In the genomic region with DNA sequence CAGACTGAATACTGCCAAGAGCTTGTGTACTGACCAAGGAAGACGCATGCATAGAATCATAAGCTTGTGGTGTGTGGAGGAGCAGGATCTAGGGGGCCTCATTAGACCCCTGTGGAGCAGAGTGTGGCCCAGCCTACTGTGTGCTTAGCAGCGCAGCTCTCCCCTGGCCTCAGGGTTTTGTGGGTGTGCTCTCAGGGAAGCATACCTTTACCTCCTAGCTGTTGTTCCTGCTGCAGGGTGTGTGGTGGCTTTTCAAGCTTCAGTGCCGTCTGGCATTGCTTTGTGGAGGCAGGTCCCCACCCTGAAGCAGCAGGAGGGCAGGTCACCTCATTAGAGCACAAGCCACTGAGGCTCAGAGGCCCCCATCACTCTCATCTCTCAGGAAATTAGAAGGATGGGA, we compare ENCODE assay signal across 31 mouse cellular contexts. TPM values are rescaled to one million over a fixed set of nuclear protein-coding genes. Genes with fewer than 3 reads are reported as not detected.
"Had no signal": no experiment of that assay in that cellular context is flagged by ENCODE, and none has a peak within 500 bp of the region (broad histone marks: within the 10 kb centered on the region; RNA-seq: fewer than 3 reads in every experiment).

No protein-coding gene starts in this region.

- ATAC-seq: hindbrain, postnatal 0 days; intestine, embryonic 16.5 days; liver, postnatal 0 days had no signal

- DNase-seq: gastrocnemius, postnatal 14 days; gastrocnemius, postnatal 36 days; heart, adult 11 months; heart, adult 2 months; heart, postnatal 14 days; heart, postnatal 36 days; kidney, adult 11 months; kidney, adult 2 months; kidney, adult 9 months; kidney, postnatal 14 days; kidney, postnatal 36 days; liver; liver, embryonic 13.5 days; liver, postnatal 0 days had no signal

- H3K9ac ChIP-seq: heart, embryonic 13.5 days; heart, embryonic 15.5 days; hindbrain, embryonic 13.5 days; hindbrain, embryonic 15.5 days; kidney, embryonic 15.5 days; limb, embryonic 12.5 days; liver, embryonic 13.5 days; liver, embryonic 15.5 days; liver, postnatal 0 days had no signal

- H3K9me3 ChIP-seq: heart, embryonic 13.5 days; heart, embryonic 15.5 days; hindbrain, embryonic 13.5 days; hindbrain, embryonic 15.5 days; kidney, embryonic 15.5 days; limb, embryonic 10.5 days; limb, embryonic 12.5 days; liver, embryonic 13.5 days; liver, embryonic 15.5 days had no signal

- H3K4me1 ChIP-seq: heart, embryonic 13.5 days; heart, embryonic 15.5 days; hindbrain, embryonic 13.5 days; hindbrain, embryonic 15.5 days; kidney, embryonic 15.5 days; limb, embryonic 10.5 days; limb, embryonic 12.5 days; liver, embryonic 13.5 days; liver, embryonic 15.5 days had no signal

- H3K27ac ChIP-seq: heart, adult 2 months; heart, embryonic 13.5 days; heart, embryonic 15.5 days; hindbrain, embryonic 13.5 days; hindbrain, embryonic 15.5 days; hindbrain, postnatal 0 days; kidney, embryonic 15.5 days; kidney, postnatal 0 days; left cerebral cortex, adult 2 months; limb, embryonic 10.5 days; limb, embryonic 12.5 days; liver, embryonic 13.5 days; liver, embryonic 15.5 days had no signal

- H3K4me3 ChIP-seq: heart, adult 2 months; heart, embryonic 13.5 days; heart, embryonic 15.5 days; hindbrain, embryonic 13.5 days; hindbrain, embryonic 15.5 days; kidney, embryonic 15.5 days; left cerebral cortex, adult 2 months; limb, embryonic 10.5 days; limb, embryonic 12.5 days; liver, embryonic 13.5 days; liver, embryonic 15.5 days had no signal

- H3K27me3 ChIP-seq: heart, embryonic 13.5 days; heart, embryonic 15.5 days; hindbrain, embryonic 13.5 days; hindbrain, embryonic 15.5 days; kidney, embryonic 15.5 days; limb, embryonic 12.5 days; liver, embryonic 13.5 days; liver, embryonic 15.5 days had no signal

- H3K4me2 ChIP-seq: heart, embryonic 13.5 days; heart, embryonic 15.5 days; hindbrain, embryonic 13.5 days; hindbrain, embryonic 15.5 days; kidney, embryonic 15.5 days; limb, embryonic 12.5 days; liver, embryonic 11.5 days; liver, embryonic 13.5 days; liver, embryonic 15.5 days had no signal

RNA-seq across cellular contexts. Expression of gene Hrh3, which starts 26.7 kb away (rescaled TPM):
- total RNA-seq: gastrocnemius, adult 18-20 months; gastrocnemius, adult 8-10 months; gastrocnemius, postnatal 36 days; heart, postnatal 14 days; hematopoietic stem cell, adult 5-6 weeks had no signal
- polyA plus RNA-seq: heart, embryonic 13.5 days; heart, embryonic 15.5 days; heart, postnatal 0 days; kidney, embryonic 15.5 days; kidney, postnatal 0 days; limb, embryonic 10.5 days; liver, embryonic 11.5 days; liver, embryonic 13.5 days; liver, embryonic 15.5 days; liver, postnatal 0 days had no signal
